Mouse (Mus musculus) embryonic facial prominence, embryonic 13.5 days (tissue): ENCODE results near the gene Hydin. TPM values are rescaled to one million over a fixed set of nuclear protein-coding genes. Genes with fewer than 3 reads are reported as not detected.

Experiments
- ATAC-seq: fragments of 200-750 bp; cut with Nextera tagmentation; 2 replicates; pipeline ENCODE4 v1.8.0; 2017; ENCODE audit warnings: low read depth; ENCODE audit not compliant: insufficient number of reproducible peaks, insufficient read depth, low FRiP score, low TSS enrichment
- H3K27ac ChIP-seq: fragments of 300-500 bp; sonication (generic); 2 replicates; pipeline ENCODE4 v1.5.1; 2015; ENCODE audit warnings: moderate library complexity, mild to moderate bottlenecking, inconsistent platforms
- H3K27me3 ChIP-seq: fragments of 300-500 bp; sonication (generic); 2 replicates; pipeline ENCODE4 v1.6.1; 2015; ENCODE audit warnings: mild to moderate bottlenecking, inconsistent platforms
- H3K36me3 ChIP-seq: fragments of 300-500 bp; sonication (generic); 2 replicates; pipeline ENCODE4 v1.6.1; 2015; ENCODE audit warnings: mild to moderate bottlenecking, inconsistent platforms
- H3K4me1 ChIP-seq: fragments of 300-500 bp; sonication (generic); 2 replicates; pipeline ENCODE4 v1.6.1; 2015; ENCODE audit warnings: inconsistent platforms
- H3K4me2 ChIP-seq: fragments of 300-500 bp; sonication (generic); 2 replicates; pipeline ENCODE4 v1.6.1; 2015; ENCODE audit warnings: moderate library complexity, mild to moderate bottlenecking, inconsistent platforms
- H3K4me3 ChIP-seq: fragments of 300-500 bp; sonication (generic); 2 replicates; pipeline ENCODE4 v1.5.1; 2015; ENCODE audit warnings: mild to moderate bottlenecking, inconsistent platforms
- H3K9ac ChIP-seq: fragments of 300-500 bp; sonication (generic); 2 replicates; pipeline ENCODE4 v1.6.1; 2015; ENCODE audit warnings: mild to moderate bottlenecking, inconsistent platforms
- H3K9me3 ChIP-seq: fragments of 300-500 bp; sonication (generic); 2 replicates; pipeline ENCODE4 v1.6.1; 2016; ENCODE audit warnings: inconsistent platforms
- WGBS: fragments of 180-500 bp; shearing (Covaris S2); methylation state at CpG from one replicate; pipeline ENCODE4 v1.1.7; 2015; ENCODE audit warnings: mixed read lengths; 5-methylcytosine and 5-hydroxymethylcytosine counted together
- polyA plus RNA-seq: library from polyadenylated mRNA; unstranded; fragments of >200 nt; fragmentation: Nextera tagmentation; extraction: Ambion mirVana; gene quantifications from 2 replicates; pipeline ENCODE4 v1.2.1, GENCODE M21; 2015

Gene Hydin
- polyA plus RNA-seq, 1 experiment from 2014 or later, result 0.08 TPM

GRCm38 (mm10) chr8:110450463-110450862, 183.7 kb downstream of the Hydin start:
- Histone ChIP-seq H3K27me3 (no peaks in the 10 kb centered on the region), H3K9me3 (no peaks in the 10 kb centered on the region), H3K4me1 (no peaks in the 10 kb centered on the region), H3K4me3 (no peak overlapping the region), H3K9ac (no peak overlapping the region), H3K4me2 (no peak overlapping the region), H3K36me3 (no peaks in the 10 kb centered on the region), H3K27ac (no peak overlapping the region)
- 89% methylated on average over 6 of the region's 6 CpGs for WGBS
- no peak for ATAC-seq

GRCm38 (mm10) chr8:110454466-110454865, 187.7 kb downstream of the Hydin start:
- Histone ChIP-seq H3K4me2 (no peak overlapping the region), H3K27ac (no peak overlapping the region), H3K9ac (no peak overlapping the region), H3K36me3 (no peaks in the 10 kb centered on the region), H3K4me3 (no peak overlapping the region), H3K27me3 (no peaks in the 10 kb centered on the region), H3K9me3 (no peaks in the 10 kb centered on the region), H3K4me1 (no peaks in the 10 kb centered on the region)
- 88% methylated on average over 4 of the region's 4 CpGs for WGBS
- ATAC-seq, result no peak

- Histone ChIP-seq H3K4me2 (no peak overlapping the region), H3K27me3 (no peaks in the 10 kb centered on the region), H3K9me3 (no peaks in the 10 kb centered on the region), H3K4me3 (no peak overlapping the region), H3K4me1 (no peaks in the 10 kb centered on the region), H3K27ac (no peak overlapping the region), H3K36me3 (no peaks in the 10 kb centered on the region), H3K9ac (no peak overlapping the region)
- WGBS, result 78% methylated on average over 4 of the region's 4 CpGs
- no peak for ATAC-seq
Observed at GRCm38 (mm10) chr8:110457424-110457823, 190.6 kb downstream of the Hydin start.

GRCm38 (mm10) chr8:110462627-110463208, 195.9 kb downstream of the Hydin start:
- no peak for ATAC-seq
- Histone ChIP-seq H3K4me3 (no peak overlapping the region), H3K27ac (no peak overlapping the region), H3K9me3 (no peaks in the 10 kb centered on the region), H3K27me3 (no peaks in the 10 kb centered on the region), H3K9ac (no peak overlapping the region), H3K4me2 (no peak overlapping the region), H3K36me3 (no peaks in the 10 kb centered on the region), H3K4me1 (0 out of 2 replicates have a peak, but pooled peaks cover 3% of the 10 kb centered on the region)
- 88% methylated on average over 10 of the region's 10 CpGs for WGBS

GRCm38 (mm10) chr8:110463773-110464460, 197.1 kb downstream of the Hydin start:
- no peaks in the 10 kb centered on the region for H3K36me3 ChIP-seq

GRCm38 (mm10) chr8:110465606-110466005, 198.8 kb downstream of the Hydin start:
- 74% methylated on average over 9 of the region's 9 CpGs for WGBS
- no peak overlapping the region for H3K4me2 ChIP-seq
- H3K9ac ChIP-seq, result no peak overlapping the region
- H3K36me3 ChIP-seq, result no peaks in the 10 kb centered on the region
- no peak overlapping the region for H3K4me3 ChIP-seq
- H3K9me3 ChIP-seq, result no peaks in the 10 kb centered on the region
- H3K27ac ChIP-seq, result no peak overlapping the region
- no peak for ATAC-seq
- peaks cover 3% of the 10 kb centered on the region; the same call in 1 of the 2 replicates for H3K4me1 ChIP-seq
- no peaks in the 10 kb centered on the region for H3K27me3 ChIP-seq

More at GRCm38 (mm10) chr8:110463773-110464460, 197.1 kb downstream of the Hydin start:
- Histone ChIP-seq H3K27ac (no peak overlapping the region), H3K4me1 (0 out of 2 replicates have a peak, but pooled peaks cover 3% of the 10 kb centered on the region), H3K9me3 (no peaks in the 10 kb centered on the region), H3K27me3 (no peaks in the 10 kb centered on the region), H3K4me3 (no peak overlapping the region), H3K4me2 (no peak overlapping the region), H3K9ac (no peak overlapping the region)
- 81% methylated on average over 10 of the region's 10 CpGs for WGBS
- no peak for ATAC-seq

GRCm38 (mm10) chr8:110477256-110477655, 210.5 kb downstream of the Hydin start:
- H3K9ac ChIP-seq, result no peak overlapping the region
- 0 out of 2 replicates have a peak, but pooled peaks cover 4% of the 10 kb centered on the region for H3K27me3 ChIP-seq
- no peaks in the 10 kb centered on the region for H3K36me3 ChIP-seq
- WGBS, result 82% methylated on average over 6 of the region's 6 CpGs
- H3K9me3 ChIP-seq, result no peaks in the 10 kb centered on the region
- no peak overlapping the region for H3K27ac ChIP-seq
- peaks cover 1% of the 10 kb centered on the region for H3K4me1 ChIP-seq
- no peak overlapping the region for H3K4me2 ChIP-seq
- no peak for ATAC-seq
- no peak overlapping the region for H3K4me3 ChIP-seq

GRCm38 (mm10) chr8:110478576-110478975, 211.8 kb downstream of the Hydin start:
- Histone ChIP-seq H3K4me3 (no peak overlapping the region), H3K4me2 (peak overlapping the region; percentile 12; the same call in 1 of the 2 replicates), H3K27ac (no peak overlapping the region), H3K9me3 (no peaks in the 10 kb centered on the region), H3K27me3 (0 out of 2 replicates have a peak, but pooled peaks cover 4% of the 10 kb centered on the region), H3K4me1 (peaks cover 9% of the 10 kb centered on the region), H3K36me3 (no peaks in the 10 kb centered on the region), H3K9ac (no peak overlapping the region)
- no peak for ATAC-seq
- 23% methylated on average over 6 of the region's 6 CpGs for WGBS

- Histone ChIP-seq H3K27ac (no peak overlapping the region), H3K36me3 (no peaks in the 10 kb centered on the region), H3K9me3 (no peaks in the 10 kb centered on the region), H3K4me1 (peaks cover 9% of the 10 kb centered on the region), H3K9ac (no peak overlapping the region), H3K4me2 (no peak overlapping the region), H3K27me3 (0 out of 2 replicates have a peak, but pooled peaks cover 4% of the 10 kb centered on the region), H3K4me3 (no peak overlapping the region)
- WGBS, result 63% methylated on average over 12 of the region's 12 CpGs
- no peak for ATAC-seq
Observed at GRCm38 (mm10) chr8:110479401-110479800, 212.6 kb downstream of the Hydin start.

GRCm38 (mm10) chr8:110482275-110482674, 215.5 kb downstream of the Hydin start:
- Histone ChIP-seq H3K4me2 (no peak overlapping the region), H3K9ac (no peak overlapping the region), H3K9me3 (no peaks in the 10 kb centered on the region), H3K36me3 (no peaks in the 10 kb centered on the region), H3K4me3 (no peak overlapping the region), H3K27me3 (0 out of 2 replicates have a peak, but pooled peaks cover 4% of the 10 kb centered on the region), H3K27ac (no peak overlapping the region), H3K4me1 (peaks cover 9% of the 10 kb centered on the region)
- WGBS, result 15% methylated on average over 3 of the region's 3 CpGs
- ATAC-seq, result no peak

- H3K4me3 ChIP-seq, result no peak overlapping the region
- H3K36me3 ChIP-seq, result no peaks in the 10 kb centered on the region
- H3K4me2 ChIP-seq, result no peak overlapping the region
- H3K27ac ChIP-seq, result no peak overlapping the region
- no peaks in the 10 kb centered on the region for H3K9me3 ChIP-seq
- H3K9ac ChIP-seq, result no peak overlapping the region
- 93% methylated on average over 13 of the region's 13 CpGs for whole genome bisulfite sequencing
- ATAC-seq, result no peak
- 0 out of 2 replicates have a peak, but pooled peaks cover 4% of the 10 kb centered on the region for H3K27me3 ChIP-seq
- H3K4me1 ChIP-seq, result peaks cover 9% of the 10 kb centered on the region
Observed at GRCm38 (mm10) chr8:110485234-110485633, 218.5 kb downstream of the Hydin start.

GRCm38 (mm10) chr8:110486020-110486419, 219.2 kb downstream of the Hydin start:
- ATAC-seq, result no peak
- Histone ChIP-seq H3K4me3 (no peak overlapping the region), H3K27me3 (0 out of 2 replicates have a peak, but pooled peaks cover 4% of the 10 kb centered on the region), H3K4me1 (peaks cover 9% of the 10 kb centered on the region), H3K4me2 (no peak overlapping the region), H3K27ac (no peak overlapping the region), H3K9me3 (no peaks in the 10 kb centered on the region), H3K36me3 (no peaks in the 10 kb centered on the region), H3K9ac (no peak overlapping the region)
- WGBS, result 80% methylated on average over 13 of the region's 13 CpGs
